Mouse (Mus musculus) stomach, embryonic 14.5 days (tissue): ENCODE measurements around the gene Trpc2. TPM values are rescaled to one million over a fixed set of nuclear protein-coding genes. Genes with fewer than 3 reads are reported as not detected.
"Not testable (repeated sequence)": the region's sequence is repeated elsewhere in the genome, so short reads cannot be mapped to it uniquely, and the experiment has no call there.

ENCODE experiments used
- ATAC-seq: fragments of 200-750 bp; cut with Nextera tagmentation; 2 replicates; pipeline ENCODE4 v1.8.0; 2017; ENCODE audit warnings: low read depth, moderate TSS enrichment; ENCODE audit not compliant: insufficient number of reproducible peaks, insufficient read depth, low FRiP score
- H3K27ac ChIP-seq: fragments of 300-500 bp; sonication (generic); 2 replicates; pipeline ENCODE4 v1.5.1; 2014; ENCODE audit warnings: mild to moderate bottlenecking, low read length, moderate library complexity, mixed read lengths
- H3K27me3 ChIP-seq: fragments of 300-500 bp; sonication (generic); 2 replicates; pipeline ENCODE4 v1.6.1; 2014; ENCODE audit warnings: low read length, control low read depth, mixed read lengths; ENCODE audit not compliant: control insufficient read depth, insufficient read depth
- H3K36me3 ChIP-seq: fragments of 300-500 bp; sonication (generic); 2 replicates; pipeline ENCODE4 v1.6.1; 2014; ENCODE audit warnings: mild to moderate bottlenecking, control low read depth, low read length, moderate library complexity, mixed read lengths; ENCODE audit not compliant: control insufficient read depth, insufficient read depth
- H3K4me1 ChIP-seq: fragments of 300-500 bp; sonication (generic); 2 replicates; pipeline ENCODE4 v1.6.1; 2014; ENCODE audit warnings: low read length, control low read depth, mixed read lengths; ENCODE audit not compliant: control insufficient read depth, insufficient read depth
- H3K4me2 ChIP-seq: fragments of 300-500 bp; sonication (generic); replicated peaks from 2 replicates; pipeline ENCODE4 v1.6.1; 2014; ENCODE audit warnings: low read depth, low read length, control low read depth
- H3K4me3 ChIP-seq: fragments of 300-500 bp; sonication (generic); 2 replicates; pipeline ENCODE4 v1.5.1; 2014; ENCODE audit warnings: low read depth, low read length, control low read depth
- H3K9ac ChIP-seq: fragments of 300-500 bp; sonication (generic); replicated peaks from 2 replicates; pipeline ENCODE4 v1.6.1; 2014; ENCODE audit warnings: low read depth, mild to moderate bottlenecking, control low read depth, low read length, moderate library complexity, mixed read lengths
- H3K9me3 ChIP-seq: fragments of 300-500 bp; sonication (generic); 2 replicates; pipeline ENCODE4 v1.6.1; 2016; ENCODE audit warnings: low read depth, low read length, control low read depth; ENCODE audit not compliant: control insufficient read depth
- whole genome bisulfite sequencing: fragments of 180-500 bp; shearing (Covaris S2); extraction: QIAGEN DNeasy Blood & Tissue Kit; methylation state at CpG from one replicate; pipeline ENCODE4 v1.1.7; 2014; 5-methylcytosine and 5-hydroxymethylcytosine counted together
- polyA plus RNA-seq: library from polyadenylated mRNA; unstranded; fragments of >200 nt; fragmentation: Nextera tagmentation; extraction: Ambion mirVana; gene quantifications from 2 replicates; pipeline ENCODE4 v1.2.1, GENCODE M21; 2014

Trpc2 gene
- polyA plus RNA-seq: not detected in 2 replicates

DNA sequence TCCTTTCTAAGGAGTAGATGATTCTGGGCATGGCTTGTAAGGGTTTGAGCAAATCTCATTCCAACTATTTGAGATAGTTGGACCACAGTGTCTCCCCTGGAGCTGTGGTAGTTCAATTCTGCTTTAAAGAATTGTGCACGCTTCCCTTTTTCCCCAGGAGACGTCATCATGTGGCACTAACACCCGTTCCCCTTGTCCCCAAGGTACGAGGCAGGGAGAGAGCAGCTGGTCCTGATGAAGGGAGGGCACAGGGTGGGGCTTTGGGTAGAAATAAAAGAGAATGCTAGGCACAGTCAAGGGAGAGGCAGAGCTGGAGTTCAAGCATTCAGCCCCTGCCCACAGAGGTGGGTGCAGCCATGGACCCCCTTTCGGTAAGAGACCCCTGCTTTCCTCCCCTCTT is at the start of gene Trpc2:
Gene Trpc2 (plus strand): TSS at position 301 of the 400 bp plus-strand sequence.
- 88% methylated on average over 5 of the region's 5 CpGs for WGBS
- ATAC-seq: no peak
- Histone ChIP-seq H3K27ac (no peak within 1 kb of the TSS), H3K4me3 (no peak within 1 kb of the TSS), H3K9ac (no peak within 1 kb of the TSS), H3K27me3 (no peaks in the 10 kb centered on the region), H3K36me3 (peaks cover 45% of the 10 kb centered on the region), H3K4me1 (no peaks in the 10 kb centered on the region), H3K9me3 (no peaks in the 10 kb centered on the region), H3K4me2 (no peak within 1 kb of the TSS)

DNA sequence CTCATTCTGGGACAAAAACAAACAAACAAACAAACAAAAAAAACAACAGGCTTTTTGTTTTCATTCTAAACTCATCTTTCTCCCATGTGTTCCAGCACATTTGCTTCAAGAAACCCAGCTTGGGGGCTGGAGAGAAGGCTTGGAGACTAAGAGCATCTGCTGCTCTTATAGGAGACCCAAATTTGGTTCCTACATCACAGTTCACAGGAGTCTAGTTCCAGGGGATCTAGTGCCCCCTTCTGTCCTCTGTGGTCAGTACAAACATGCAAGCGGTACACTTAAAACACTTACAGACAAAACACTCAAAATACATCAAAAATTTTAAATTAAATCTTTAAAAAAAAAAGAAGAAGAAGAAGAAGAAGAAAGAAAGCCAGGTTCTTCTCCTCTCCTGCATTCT is 48.0 kb upstream of the Trpc2 start:
- no peak overlapping the region for H3K4me3 ChIP-seq
- no peak overlapping the region for H3K27ac ChIP-seq
- 92% methylated on average over 1 of the region's 1 CpGs for WGBS
- H3K36me3 ChIP-seq: peaks cover 54% of the 10 kb centered on the region
- H3K27me3 ChIP-seq: no peaks in the 10 kb centered on the region
- no peaks in the 10 kb centered on the region for H3K9me3 ChIP-seq
- H3K9ac ChIP-seq: no peak overlapping the region
- no peaks in the 10 kb centered on the region for H3K4me1 ChIP-seq
- no peak for ATAC-seq
- H3K4me2 ChIP-seq: no peak overlapping the region

DNA sequence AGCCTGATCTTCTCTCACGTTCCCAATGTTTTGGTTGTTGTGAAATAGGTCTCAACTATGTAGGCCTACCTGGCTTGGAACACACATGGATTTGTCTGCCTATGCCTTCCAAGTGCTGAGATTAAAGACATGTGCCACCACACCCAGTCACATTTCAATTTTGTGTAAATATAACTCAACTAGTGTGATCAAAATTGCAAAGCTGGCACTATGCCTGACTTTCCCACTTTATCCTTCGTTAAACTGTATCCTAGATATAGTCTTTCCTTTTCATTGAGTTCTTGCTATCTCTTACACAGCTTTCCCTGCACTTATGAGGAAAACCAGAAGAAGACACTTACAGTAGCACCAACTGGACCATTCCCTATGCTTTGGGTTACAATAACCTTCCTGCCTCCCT is 47.4 kb upstream of the Trpc2 start:
- Histone ChIP-seq H3K4me2 (no peak overlapping the region), H3K9ac (no peak overlapping the region), H3K27me3 (no peaks in the 10 kb centered on the region), H3K4me1 (no peaks in the 10 kb centered on the region), H3K4me3 (no peak overlapping the region), H3K9me3 (no peaks in the 10 kb centered on the region), H3K27ac (no peak overlapping the region), H3K36me3 (peaks cover 56% of the 10 kb centered on the region)
- ATAC-seq: no peak
- 86% methylated on average over 2 of the region's 2 CpGs for WGBS

DNA sequence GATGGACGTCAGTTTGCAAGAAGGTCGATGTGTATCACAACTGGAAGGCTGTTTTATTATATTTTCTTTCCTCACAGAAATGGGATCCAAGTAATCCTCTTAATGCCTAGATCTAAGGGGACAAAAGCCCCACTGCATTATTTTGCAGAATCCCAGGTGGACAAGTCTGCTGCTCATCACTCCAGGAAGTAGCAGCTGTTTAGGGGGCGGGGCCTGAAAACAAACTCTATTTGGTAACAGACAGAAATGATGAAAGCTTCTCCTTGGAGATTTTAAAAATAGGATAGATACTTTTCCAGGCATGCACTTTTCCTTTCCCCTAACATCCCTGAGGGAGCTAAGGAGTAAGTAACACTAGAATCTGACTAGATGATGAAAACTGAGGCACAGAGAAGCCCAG is 45.6 kb upstream of the Trpc2 start:
- no peaks in the 10 kb centered on the region for H3K4me1 ChIP-seq
- no peak for ATAC-seq
- WGBS: 91% methylated on average over 3 of the region's 3 CpGs
- H3K4me2 ChIP-seq: no peak overlapping the region
- H3K27me3 ChIP-seq: no peaks in the 10 kb centered on the region
- peaks cover 53% of the 10 kb centered on the region for H3K36me3 ChIP-seq
- H3K4me3 ChIP-seq: no peak overlapping the region
- H3K9ac ChIP-seq: no peak overlapping the region
- no peaks in the 10 kb centered on the region for H3K9me3 ChIP-seq
- no peak overlapping the region for H3K27ac ChIP-seq

DNA sequence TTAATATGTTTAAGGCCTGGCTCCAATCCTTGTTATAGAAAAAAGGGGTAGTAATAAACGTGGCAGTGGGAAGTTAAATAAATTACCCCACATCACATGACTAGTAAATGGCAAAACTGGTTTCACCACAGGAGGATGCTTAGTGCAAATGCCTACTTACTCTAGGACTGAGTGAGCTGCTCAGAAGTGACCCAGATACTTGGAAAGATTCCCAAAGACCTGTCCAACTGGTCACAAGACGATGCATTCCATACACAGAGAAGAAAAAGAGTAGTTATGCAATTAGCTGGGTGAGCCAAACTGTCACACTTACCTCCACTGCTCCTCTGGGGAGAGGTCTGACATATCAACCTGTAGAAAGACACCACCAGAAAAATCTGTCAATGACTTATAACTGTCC is 40.6 kb upstream of the Trpc2 start:
- Histone ChIP-seq H3K4me3 (no peak overlapping the region), H3K27ac (no peak overlapping the region), H3K9ac (no peak overlapping the region), H3K4me2 (no peak overlapping the region), H3K9me3 (no peaks in the 10 kb centered on the region), H3K4me1 (no peaks in the 10 kb centered on the region), H3K36me3 (peaks cover 28% of the 10 kb centered on the region), H3K27me3 (no peaks in the 10 kb centered on the region)
- 75% methylated on average over 2 of the region's 2 CpGs for WGBS
- ATAC-seq: no peak

DNA sequence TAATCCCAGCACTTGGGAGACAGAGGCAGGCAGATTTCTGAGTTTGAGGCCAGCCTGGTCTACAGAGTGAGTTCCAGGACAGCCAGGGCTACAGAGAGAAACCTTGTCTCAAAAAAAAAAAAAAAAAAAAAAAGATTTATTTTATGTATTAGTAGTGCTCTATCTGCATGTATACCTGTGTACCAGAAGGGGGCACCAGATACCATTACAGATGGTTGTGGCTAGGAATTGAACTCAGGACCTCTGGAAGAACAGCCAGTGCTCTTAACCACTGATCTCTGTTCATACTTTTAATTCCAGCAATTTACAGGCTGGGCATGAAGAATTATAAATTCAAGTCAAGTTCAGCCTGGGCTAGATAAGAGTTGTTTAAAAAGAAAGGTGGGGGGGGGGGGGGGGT is 34.4 kb upstream of the Trpc2 start:
- H3K4me2 ChIP-seq, H3K27me3 ChIP-seq, H3K36me3 ChIP-seq, H3K27ac ChIP-seq, ATAC-seq, H3K9me3 ChIP-seq, H3K4me3 ChIP-seq, H3K9ac ChIP-seq, H3K4me1 ChIP-seq: not testable (repeated sequence)

DNA sequence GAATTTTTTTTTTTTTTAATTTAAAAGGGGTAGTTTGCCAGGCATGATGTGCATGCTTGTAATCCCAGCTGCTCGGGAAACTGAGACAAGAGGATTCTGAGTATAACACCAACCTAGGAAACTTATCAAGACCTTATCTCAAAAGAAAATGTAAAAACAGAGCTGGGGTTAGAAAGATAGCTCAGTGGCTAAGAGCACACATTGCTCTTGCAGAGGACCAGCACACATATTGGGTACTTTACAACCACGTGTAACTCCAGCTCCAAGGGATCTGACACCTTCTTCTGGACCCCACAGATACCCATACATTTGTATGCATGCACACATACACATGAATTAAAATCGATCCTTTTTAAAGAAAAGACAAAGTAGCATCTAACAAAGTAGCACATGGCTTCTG is 21.6 kb upstream of the Trpc2 start:
- no peak for ATAC-seq
- no peak overlapping the region for H3K4me2 ChIP-seq
- no peak overlapping the region for H3K4me3 ChIP-seq
- peaks cover 6% of the 10 kb centered on the region for H3K4me1 ChIP-seq
- H3K27ac ChIP-seq: no peak overlapping the region
- WGBS: 78% methylated on average over 3 of the region's 3 CpGs
- H3K36me3 ChIP-seq: peaks cover 12% of the 10 kb centered on the region; the same call in 1 of the 2 replicates
- H3K9me3 ChIP-seq: no peaks in the 10 kb centered on the region
- no peak overlapping the region for H3K9ac ChIP-seq
- H3K27me3 ChIP-seq: no peaks in the 10 kb centered on the region

DNA sequence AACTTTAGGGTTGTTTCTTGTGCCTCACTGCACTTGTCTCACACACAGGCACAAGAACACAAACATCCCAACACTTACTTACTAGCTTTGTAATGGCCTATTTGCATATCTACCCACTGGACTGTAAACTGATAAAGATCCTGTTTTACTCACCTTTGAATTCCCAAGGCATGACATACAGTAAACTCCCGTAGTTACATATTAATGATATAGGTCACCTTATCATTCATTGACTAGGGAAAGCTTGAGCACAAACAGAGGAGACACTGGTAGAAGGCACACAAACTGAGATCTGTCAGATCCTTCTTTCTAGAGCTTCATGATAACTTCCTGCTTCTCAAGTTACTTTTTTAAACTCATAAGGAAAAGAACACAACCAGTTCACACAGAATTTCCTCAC is 20.7 kb upstream of the Trpc2 start:
- Histone ChIP-seq H3K4me2 (no peak overlapping the region), H3K27me3 (no peaks in the 10 kb centered on the region), H3K9me3 (no peaks in the 10 kb centered on the region), H3K4me3 (no peak overlapping the region), H3K27ac (no peak overlapping the region), H3K36me3 (peaks cover 9% of the 10 kb centered on the region; the same call in 1 of the 2 replicates), H3K9ac (no peak overlapping the region), H3K4me1 (peaks cover 9% of the 10 kb centered on the region)
- 69% methylated on average over 1 of the region's 1 CpGs for WGBS
- ATAC-seq: no peak

DNA sequence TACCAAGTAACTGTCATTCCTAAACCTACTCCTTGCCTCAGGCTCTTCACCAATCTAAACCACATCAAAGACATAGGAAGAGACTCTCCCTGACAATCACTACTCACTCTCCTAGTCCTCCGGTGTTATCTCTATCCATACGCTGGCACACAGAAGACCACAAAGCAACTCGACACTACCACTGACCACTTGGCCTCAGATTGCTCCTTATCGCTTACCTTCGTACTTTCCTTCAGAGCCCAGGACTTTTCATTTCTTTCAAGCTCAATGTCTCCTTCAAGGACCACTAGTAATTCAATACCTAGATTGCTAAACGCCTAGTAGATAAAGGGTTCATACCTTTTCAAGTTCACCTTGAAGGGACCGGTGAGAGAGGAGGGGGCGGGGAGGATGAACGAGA is 19.0 kb upstream of the Trpc2 start:
- H3K36me3 ChIP-seq: peaks cover 9% of the 10 kb centered on the region; the same call in 1 of the 2 replicates
- no peaks in the 10 kb centered on the region for H3K9me3 ChIP-seq
- H3K27me3 ChIP-seq: no peaks in the 10 kb centered on the region
- 81% methylated on average over 9 of the region's 9 CpGs for WGBS
- peak overlapping the region; percentile 74 for H3K4me3 ChIP-seq
- peak overlapping the region; percentile 61 for H3K4me2 ChIP-seq
- no peak for ATAC-seq
- no peak overlapping the region for H3K9ac ChIP-seq
- peaks cover 9% of the 10 kb centered on the region for H3K4me1 ChIP-seq
- H3K27ac ChIP-seq: no peak overlapping the region
